Mouse (Mus musculus): Measurements from ENCODE around the gene Adora3. TPM values are rescaled to one million over a fixed set of nuclear protein-coding genes. Genes with fewer than 3 reads are reported as not detected.

The Adora3 gene
- total RNA-seq, 2 experiments from 2014 or later: 1.4 TPM; not detected in 1

- no peak for ATAC-seq (replicated peaks; ENCODE audit: poor library complexity)
Observed at GRCm38 (mm10) chr3:105873451-105874445, 3.1 kb downstream of the Adora3 start.

DNA sequence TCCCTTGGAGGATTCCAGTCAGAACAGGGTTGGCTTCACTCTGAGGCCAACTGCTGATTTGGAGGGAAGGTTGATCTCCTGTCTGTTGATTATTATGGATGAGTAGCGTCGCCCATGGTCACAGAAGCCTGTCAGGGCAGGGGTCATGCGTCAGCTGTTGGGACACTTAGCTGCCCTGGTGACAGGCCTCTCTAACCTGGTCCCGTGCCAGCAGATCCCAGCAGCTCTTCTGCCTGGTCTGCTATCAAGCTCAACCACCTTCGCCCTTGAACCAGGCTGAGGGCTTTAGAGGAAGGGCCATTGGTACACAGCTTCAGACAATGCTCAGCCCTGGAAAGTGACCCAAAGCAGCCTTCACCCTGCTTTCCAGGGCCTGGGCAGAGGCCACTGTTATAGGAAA, 5.4 kb downstream of the Adora3 start:
- ATAC-seq (replicated peaks; ENCODE audit: poor library complexity): peak; percentile 34

DNA sequence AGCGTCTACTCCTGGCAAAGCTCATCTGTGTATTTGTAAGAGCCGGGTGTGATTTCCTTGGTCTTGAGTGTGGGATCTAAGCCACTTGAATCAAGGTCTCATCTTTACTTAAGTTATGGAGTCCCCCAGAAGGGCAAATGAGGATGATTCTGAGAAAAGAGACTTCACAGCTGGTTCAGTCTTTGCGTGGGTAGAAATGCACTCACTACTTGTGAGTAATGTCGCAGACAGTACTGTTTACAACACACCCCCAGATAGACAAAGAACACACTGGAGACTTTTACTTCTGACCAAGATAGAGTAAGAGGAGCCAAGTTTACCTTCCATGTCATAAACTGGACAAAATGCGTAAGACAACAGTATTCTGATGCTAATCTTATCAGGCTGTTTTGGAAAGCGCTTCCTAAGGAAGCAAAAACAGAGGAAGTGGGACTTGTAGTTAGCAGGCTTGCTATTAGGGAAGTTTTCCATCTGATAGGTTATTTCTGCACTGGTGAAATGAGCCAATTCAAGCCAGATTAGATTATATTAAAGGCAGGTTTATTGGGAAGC, 6.7 kb downstream of the Adora3 start:
- ATAC-seq (replicated peaks; ENCODE audit: poor library complexity): no peak

DNA sequence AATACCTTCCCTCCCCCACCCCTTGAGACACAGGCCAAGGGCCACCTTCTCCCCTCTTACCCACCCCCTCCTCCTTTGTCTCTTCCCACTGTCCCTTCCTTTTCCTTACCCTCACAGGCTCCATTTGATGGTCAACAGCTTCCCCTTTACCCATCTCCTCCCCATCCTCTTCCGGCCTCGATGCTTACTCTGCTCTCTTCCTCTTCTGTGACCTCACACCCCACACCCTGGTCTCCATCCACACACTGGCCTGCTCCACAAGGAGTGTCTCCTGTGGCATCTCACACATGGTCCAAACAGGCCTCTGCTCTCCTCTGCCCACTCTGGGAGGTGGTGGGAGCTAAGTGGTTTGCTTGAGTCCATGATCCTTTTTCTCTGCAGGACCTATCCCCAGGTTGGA, 7.3 kb downstream of the Adora3 start:
- peak; percentile 78 for ATAC-seq (replicated peaks; ENCODE audit: poor library complexity)

- ATAC-seq (replicated peaks; ENCODE audit: poor library complexity): no peak
Observed at GRCm38 (mm10) chr3:105878751-105879150, 8.1 kb downstream of the Adora3 start.

DNA sequence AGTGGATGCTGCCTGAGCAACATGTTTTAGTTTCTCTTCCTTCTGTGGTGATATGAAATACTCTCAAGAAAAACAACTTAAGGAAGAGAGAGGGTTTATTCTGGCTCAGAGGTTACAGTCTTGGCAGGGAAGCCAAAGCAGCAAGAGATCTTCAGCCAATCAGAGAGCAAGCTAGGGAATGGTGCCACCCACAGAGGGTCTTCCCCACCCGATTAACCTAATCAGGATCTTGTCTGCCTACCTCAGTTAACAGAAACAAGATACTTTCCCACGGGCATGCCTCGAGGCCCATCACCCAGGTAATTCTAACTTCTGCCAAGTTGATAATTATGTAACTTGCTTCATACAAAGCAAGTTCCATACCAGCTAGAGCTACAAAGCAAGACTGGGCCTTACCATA, 9.8 kb downstream of the Adora3 start:
- 0 out of 2 replicates have a peak, but pooled peaks have one; percentile 13 for ATAC-seq (replicated peaks; ENCODE audit: poor library complexity)

DNA sequence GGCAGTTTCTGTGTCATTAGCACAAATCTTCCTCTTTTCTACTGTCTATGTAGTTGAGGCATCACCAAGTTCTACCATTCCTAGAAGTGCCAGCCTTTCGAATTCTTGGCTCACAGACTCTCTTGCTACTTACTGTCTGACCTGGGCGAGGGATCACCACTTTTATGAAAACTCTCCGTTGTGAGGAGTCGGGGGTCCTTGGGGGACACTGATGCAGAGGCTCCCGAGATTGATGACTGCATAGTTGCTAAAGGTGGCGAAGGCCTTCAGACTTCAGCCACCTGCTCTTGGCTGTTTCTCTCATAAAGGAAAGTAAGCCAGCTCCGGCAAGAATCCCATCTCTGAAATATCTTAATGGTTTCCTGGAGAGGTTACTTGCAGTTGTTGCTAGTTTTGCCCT, 11.4 kb downstream of the Adora3 start:
- no peak for ATAC-seq (replicated peaks; ENCODE audit: poor library complexity)

- ATAC-seq (replicated peaks; ENCODE audit: poor library complexity): no peak
Observed at GRCm38 (mm10) chr3:105883111-105883510, 12.5 kb downstream of the Adora3 start.

DNA sequence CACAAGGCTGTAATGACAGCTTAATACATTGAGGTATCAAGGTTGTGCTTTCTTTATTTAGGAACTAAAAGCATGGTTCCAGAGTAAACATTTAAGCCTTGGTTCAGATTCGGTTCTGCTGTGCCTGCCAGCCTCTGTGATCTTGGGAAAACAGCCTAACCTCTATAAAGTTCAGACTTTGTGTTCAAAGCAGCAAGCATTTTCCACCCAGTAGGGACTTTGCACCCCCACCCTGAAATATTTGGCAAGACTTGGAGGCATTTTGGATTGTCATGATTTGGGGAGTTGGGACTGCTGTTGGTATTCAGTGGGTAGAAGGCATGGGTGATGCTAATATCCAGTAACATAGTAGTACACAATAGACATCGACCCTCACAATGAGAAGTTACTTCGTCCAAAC, 18.3 kb downstream of the Adora3 start:
- no peak for ATAC-seq (replicated peaks; ENCODE audit: poor library complexity)

DNA sequence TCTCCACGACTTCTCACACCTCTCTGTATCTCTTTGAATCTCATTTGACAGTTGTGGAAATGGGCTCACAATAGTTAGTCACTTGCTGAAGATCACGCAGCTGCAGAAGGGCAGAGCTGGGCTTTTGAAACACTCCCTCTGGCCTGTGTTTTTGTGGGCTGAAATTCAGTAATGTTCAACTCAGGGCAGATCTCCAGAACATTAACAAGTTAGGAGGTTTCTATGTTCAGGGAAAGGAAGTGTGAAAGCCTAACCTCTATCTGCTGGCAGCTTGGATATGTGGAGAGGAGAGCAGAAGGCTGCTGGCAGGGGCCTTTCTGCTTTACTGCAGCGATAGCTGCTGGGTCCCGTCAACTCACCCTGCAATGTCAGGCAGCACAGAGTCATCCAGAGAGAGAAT, 19.6 kb downstream of the Adora3 start:
- ATAC-seq (replicated peaks; ENCODE audit: poor library complexity): no peak

- no peak for ATAC-seq (replicated peaks; ENCODE audit: poor library complexity)
Observed at GRCm38 (mm10) chr3:105891141-105891540, 20.5 kb downstream of the Adora3 start.

DNA sequence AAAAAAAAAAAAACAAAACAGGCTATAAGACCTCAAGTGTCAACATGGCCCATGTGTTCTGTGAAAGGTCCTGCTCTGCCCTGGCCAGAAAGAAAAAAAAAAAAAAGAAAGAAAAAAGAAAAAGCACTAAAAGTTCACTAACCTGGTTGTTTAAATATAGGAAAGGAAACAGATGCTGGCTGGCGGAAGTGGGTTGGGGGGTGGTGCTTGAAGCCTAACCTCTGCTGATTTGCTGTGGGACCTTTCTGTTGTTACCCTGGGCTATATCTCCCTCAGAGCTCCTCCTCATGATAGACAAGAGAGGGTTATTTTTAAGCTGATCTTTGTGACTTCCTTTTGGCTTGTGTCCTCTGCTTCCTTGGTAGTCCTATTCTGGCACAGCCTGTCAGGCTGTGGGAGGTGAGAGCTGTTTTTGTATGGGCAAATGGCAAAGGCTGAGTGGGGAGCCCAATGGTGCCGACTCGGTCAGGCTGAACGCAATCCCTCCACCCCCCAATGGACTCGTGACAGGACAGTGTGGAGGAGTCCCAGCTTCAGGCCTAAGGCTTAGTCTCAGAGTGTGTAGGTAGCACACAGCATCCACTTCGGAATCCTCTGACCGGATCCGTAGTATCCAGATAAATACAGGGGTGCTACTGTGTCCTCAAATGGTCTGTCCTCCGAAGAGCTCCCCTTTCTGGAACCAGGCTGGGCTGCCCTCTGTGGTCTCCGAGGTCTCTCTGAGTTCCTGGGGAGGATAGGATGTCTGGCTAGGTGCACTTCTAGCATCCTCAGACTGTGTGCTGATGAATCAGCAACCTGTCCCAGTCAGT, 21.3 kb downstream of the Adora3 start:
- ATAC-seq (replicated peaks; ENCODE audit: poor library complexity): peak; percentile 38

DNA sequence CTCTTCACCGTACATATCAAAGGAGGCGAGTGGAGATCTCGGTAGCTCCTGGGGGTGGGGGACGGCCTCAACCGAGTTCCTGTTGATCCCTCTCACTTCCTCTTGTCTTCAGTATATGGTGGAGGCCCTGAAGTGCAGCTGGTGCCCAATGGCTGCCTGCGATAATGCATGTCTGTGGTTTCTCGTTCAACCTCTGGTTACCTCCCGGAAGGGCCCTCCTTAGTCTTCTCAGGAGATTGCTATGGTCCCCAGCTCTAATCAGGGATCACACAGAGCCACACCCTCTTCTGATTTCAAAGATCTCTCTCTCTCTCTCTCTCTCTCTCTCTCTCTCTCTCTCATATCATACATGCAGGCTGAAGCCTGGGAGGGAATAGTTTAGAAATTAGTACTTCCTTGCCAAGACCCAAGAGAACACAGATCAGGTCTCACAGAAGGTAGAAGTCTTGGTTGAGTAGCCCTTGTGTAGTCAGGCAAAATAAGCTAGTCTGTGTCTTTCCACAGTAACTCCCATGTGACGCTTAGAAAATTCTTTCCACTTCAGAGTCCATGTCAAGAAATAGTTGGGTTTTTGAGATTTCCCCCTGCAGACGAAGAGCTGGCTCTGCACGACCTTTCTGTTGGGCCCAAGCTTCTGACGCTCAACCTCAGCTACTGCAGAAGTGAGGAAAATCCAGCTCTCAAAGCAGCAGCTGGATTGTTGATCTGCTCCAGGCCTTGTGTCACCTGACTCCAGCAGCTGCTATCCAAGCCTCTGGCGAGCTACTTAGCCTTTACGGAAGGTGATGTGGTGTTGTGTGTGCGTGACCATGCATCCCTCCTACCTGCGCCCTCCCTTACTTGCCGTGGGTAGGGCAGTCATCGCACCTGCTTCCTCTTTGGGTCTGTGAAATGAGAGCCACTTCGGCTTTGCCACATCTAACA, 22.2 kb downstream of the Adora3 start:
- peak; percentile 61 for ATAC-seq (replicated peaks; ENCODE audit: poor library complexity)

DNA sequence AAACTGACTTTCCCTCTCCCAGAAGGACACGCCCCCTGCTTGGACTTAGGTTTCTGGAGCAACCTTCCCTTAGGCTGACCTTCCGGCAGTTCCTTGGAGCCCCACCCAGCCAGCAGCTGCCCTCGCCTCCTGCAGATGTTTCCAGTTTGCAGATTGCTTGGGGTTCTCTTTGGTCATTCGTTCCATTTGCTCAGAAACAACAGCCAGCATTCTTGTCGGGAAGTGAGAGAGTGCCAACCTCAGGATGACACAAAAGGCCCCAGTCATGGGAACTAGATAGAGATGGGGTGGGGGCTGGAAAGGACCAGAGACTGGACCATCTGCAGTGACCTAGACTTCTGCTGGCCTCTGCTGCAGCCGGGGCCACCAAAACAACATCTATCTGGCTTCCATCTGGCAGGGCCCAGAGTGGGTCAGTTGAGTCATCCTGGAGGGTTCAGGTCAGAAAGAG, 23.3 kb downstream of the Adora3 start:
- no peak for ATAC-seq (replicated peaks; ENCODE audit: poor library complexity)

DNA sequence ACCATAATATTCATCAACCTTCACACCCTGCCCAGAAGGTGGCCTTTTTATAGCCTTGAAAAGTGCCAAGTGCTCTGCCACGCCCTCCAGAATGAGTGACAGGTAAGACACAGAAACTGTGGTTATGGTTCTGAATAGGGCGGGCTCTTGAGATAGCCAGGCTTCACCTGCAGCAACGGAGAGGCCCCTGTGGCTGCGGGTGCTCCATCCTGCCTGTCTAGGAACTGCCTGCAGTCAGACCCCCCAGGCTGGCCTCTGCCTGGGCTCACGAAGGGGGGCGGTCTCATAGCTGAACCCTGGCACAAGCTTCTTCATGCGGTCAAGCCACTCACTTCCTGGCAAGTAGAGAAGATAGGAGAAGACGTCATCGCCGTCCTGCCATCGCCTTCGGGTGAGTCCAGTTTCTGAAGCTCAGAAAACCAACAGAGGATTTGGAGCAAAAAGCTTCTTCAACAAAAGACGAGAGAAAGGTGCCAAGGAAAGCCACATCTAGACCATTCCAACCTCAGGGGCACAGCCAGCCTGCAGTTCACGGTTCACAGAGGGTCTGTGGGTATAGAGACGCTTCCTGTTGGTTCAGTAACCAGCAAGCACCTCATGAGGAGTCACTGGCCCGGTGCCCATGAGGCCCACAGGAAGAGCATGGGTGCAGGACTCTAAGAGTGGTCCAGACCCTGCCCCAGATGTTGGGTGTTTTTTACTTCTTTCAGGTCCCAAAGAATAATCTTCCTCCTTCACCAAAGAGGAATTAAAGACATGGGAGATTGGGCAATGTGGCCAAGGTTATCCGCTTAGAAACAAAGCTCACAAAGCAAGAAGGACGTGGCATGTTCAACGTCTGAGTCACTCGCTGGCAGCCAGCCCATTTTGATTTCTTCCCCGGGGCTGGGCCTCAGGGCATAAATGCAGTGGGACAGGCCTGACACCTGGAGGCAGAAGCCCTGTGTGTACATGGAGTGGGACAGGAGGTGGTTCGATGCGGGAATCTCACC, 24.2 kb downstream of the Adora3 start:
- peak; percentile 32 for ATAC-seq (replicated peaks; ENCODE audit: poor library complexity)

DNA sequence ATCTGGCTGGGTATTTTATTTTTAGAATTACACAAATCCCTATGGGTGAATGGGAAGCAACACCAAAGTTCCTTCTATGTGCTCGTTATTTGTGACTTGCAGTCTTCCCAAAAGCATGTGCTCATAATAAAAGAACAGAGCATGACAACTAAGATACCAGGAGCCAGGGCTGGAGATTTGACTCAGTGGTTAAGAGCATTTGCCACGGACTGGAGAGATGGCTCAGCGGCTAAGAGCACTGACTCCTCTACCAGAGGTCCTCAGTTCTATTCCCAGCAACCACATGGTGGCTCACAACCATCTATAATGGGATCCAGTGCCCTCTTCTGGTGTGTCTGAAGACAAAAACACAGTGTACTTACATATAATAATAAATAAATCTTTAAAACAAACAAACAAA, 26.2 kb downstream of the Adora3 start:
- no peak for ATAC-seq (replicated peaks; ENCODE audit: poor library complexity)

DNA sequence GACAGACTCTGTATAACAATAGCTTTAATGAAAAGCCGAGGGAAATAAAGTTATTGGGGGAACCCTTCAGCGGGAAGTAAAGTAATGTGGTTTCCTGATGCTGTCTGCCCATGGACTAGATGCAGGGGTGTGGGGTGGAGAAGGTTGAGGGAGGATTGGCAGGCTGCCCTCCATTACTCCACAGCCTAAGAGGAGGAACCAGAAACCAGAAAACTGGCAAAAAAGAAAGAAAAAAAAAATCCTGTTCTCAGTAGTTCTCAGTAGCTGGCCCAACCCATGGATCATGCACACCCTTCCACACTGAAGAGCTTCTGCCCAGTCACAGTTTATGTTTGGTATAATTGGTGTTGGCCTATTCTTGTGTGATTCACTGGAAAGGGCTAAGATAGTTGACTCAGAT, 27.7 kb downstream of the Adora3 start:
- peak; percentile 40 for ATAC-seq (replicated peaks; ENCODE audit: poor library complexity)

DNA sequence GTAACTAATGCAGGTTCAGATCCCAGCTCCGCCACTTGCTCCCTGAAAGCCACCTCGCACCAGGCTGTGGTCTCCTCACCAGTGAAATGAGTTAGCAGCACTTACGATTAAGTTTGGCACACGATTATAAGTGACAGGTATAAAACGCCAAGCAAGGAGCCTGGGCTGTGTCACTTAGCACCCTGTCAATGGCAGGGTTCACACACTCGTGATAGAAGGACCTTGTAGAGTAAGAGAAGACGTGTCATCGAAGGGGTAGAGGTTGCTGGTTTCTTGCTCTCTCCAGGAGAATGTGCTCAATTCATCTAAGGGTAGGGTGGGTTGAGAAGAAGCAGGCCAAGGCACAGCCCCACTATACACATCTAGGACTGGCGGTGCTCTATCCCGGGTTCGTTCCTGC, 28.2 kb downstream of the Adora3 start:
- ATAC-seq (replicated peaks; ENCODE audit: poor library complexity): no peak
